Mouse (Mus musculus): ENCODE measurements around the gene Des.

DNA sequence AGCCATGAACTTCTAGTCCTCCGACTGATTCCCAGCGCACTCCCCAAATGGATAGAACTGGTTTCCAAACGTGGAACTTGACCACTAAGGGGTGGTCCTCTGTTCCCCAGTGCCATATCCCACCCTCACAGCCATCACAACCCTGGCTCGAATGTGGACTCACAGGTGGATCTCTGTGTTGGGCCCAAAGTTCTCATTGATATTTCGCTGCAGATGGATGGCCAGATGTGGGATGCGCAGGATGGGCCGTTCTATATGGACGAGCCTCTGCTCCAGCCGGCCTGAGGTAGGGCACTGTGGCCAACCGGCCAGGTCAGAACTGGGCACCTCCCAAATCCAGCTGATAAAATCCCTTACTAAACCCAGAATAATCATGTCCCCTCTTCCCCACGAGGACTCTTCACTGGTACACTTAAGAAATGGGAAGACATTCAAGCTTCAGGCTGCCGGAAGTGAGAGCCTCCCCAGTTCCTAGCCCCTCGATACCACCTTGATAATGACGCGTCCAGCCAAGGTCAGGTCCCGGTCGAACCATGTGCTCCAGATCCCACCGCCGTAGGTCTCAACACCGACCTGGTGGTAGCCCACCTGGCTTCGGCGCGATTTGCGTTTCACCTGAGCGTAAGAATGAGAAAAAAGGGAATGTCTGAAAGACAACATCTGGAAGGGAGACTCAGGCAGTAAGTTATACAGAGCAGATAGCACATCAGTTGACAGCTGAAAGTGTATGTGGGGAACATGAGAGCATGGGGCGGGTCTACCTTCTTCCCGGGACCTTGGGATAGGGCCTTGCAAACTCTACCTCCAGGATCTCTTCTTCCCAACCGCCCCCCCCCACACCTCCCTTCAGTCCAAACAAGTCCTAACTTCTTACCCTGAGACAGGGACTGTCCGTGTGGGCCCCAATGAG is 44.4 kb upstream of the Des start:
- no peak for TF ChIP-seq GATA1 (IDR thresholded peaks at IDR 0.05; ENCODE audit: low read length)
- no peak for TF ChIP-seq TAL1 (IDR thresholded peaks at IDR 0.05; ENCODE audit: low read length)

All from erythroblast, embryonic 14.5 days (primary cell).